Mouse (Mus musculus): ENCODE data around the gene Siah1a. TPM values are rescaled to one million over a fixed set of nuclear protein-coding genes. Genes with fewer than 3 reads are reported as not detected.

The Siah1a gene
- 6.7 and 8.3 TPM in 2 replicates for polyA plus RNA-seq (2012; rRNA removed)

GRCm38 (mm10) chr8:86745221-86745934, at the start of gene Siah1a, which contains the start of gene Gm10638:
Gene Siah1a, minus strand, starts transcription at chr8:86745934.
Gene Gm10638, plus strand, starts transcription at chr8:86745699.

Other genes with a start within 250 kb of the Siah1a start
- gene Abcc12, start 165.2 kb downstream of the Siah1a start, polyA plus RNA-seq (2012; rRNA removed), result 0.13 TPM in 1 of 2 replicates, not detected in the other
- 49.7 and 51.2 TPM in 2 replicates for gene Lonp2, start 121.9 kb downstream of the Siah1a start, polyA plus RNA-seq (2012; rRNA removed)
- gene Gm10638, start 235 bp downstream of the Siah1a start, polyA plus RNA-seq (2012; rRNA removed), result 4.8 and 8.4 TPM in 2 replicates
- gene N4bp1, start 139.3 kb upstream of the Siah1a start, polyA plus RNA-seq (2012; rRNA removed), result 11.0 and 13.2 TPM in 2 replicates

All from stomach, adult 2 months (tissue).